Mouse (Mus musculus): ENCODE measurements around the gene Lhfpl5. TPM values are rescaled to one million over a fixed set of nuclear protein-coding genes. Genes with fewer than 3 reads are reported as not detected.

Lhfpl5 gene
- polyA plus RNA-seq (2015; fragmentation: Nextera tagmentation; extraction: Ambion mirVana) = 4.1 and 4.2 TPM in 2 replicates

- WGBS = 14% methylated on average over 49 of the region's 50 CpGs
- H3K36me3 ChIP-seq = no peaks in the 10 kb centered on the region
- H3K4me1 ChIP-seq (replicated peaks) = peaks cover 10% of the 10 kb centered on the region
- ATAC-seq = peak; percentile 91
- peak within 1 kb of the TSS; percentile 68 for H3K4me2 ChIP-seq (replicated peaks)
- H3K27me3 ChIP-seq = peaks cover 6% of the 10 kb centered on the region; the same call in 1 of the 2 replicates
- H3K9me3 ChIP-seq = no peaks in the 10 kb centered on the region
- no peak within 1 kb of the TSS for H3K27ac ChIP-seq
- peak within 1 kb of the TSS; percentile 57 for H3K9ac ChIP-seq (replicated peaks)
- H3K4me3 ChIP-seq (replicated peaks) = peak within 1 kb of the TSS; percentile 41
Measured at GRCm38 (mm10) chr17:28575244-28576125, at the start of gene Lhfpl5. TSS of gene Lhfpl5 (plus strand) at chr17:28575641.

GRCm38 (mm10) chr17:28527184-28528042, 48.0 kb upstream of the Lhfpl5 start:
- Histone ChIP-seq H3K4me3 (replicated peaks) (no peak overlapping the region), H3K9ac (replicated peaks) (no peak overlapping the region; the same call in 1 of the 2 replicates), H3K4me2 (replicated peaks) (0 out of 2 replicates have a peak overlapping the region, but pooled peaks have one; percentile 5), H3K27me3 (peaks cover 42% of the 10 kb centered on the region), H3K4me1 (replicated peaks) (peaks cover 17% of the 10 kb centered on the region), H3K27ac (no peak overlapping the region), H3K36me3 (no peaks in the 10 kb centered on the region), H3K9me3 (no peaks in the 10 kb centered on the region)
- ATAC-seq = peak; percentile 8; the same call in 1 of the 2 replicates
- 51% methylated on average over 12 of the region's 12 CpGs for WGBS

- no peaks in the 10 kb centered on the region for H3K36me3 ChIP-seq
- H3K27ac ChIP-seq = no peak overlapping the region
- H3K4me3 ChIP-seq (replicated peaks) = no peak overlapping the region
- H3K4me2 ChIP-seq (replicated peaks) = 0 out of 2 replicates have a peak overlapping the region, but pooled peaks have one; percentile 5
- peak; percentile 15; the same call in 1 of the 2 replicates for ATAC-seq
- H3K27me3 ChIP-seq = peaks cover 42% of the 10 kb centered on the region
- no peaks in the 10 kb centered on the region for H3K9me3 ChIP-seq
- no peak overlapping the region for H3K9ac ChIP-seq (replicated peaks)
- WGBS = 5% methylated on average over 6 of the region's 6 CpGs
- H3K4me1 ChIP-seq (replicated peaks) = peaks cover 17% of the 10 kb centered on the region
Measured at GRCm38 (mm10) chr17:28528043-28528351, 47.4 kb upstream of the Lhfpl5 start.

DNA sequence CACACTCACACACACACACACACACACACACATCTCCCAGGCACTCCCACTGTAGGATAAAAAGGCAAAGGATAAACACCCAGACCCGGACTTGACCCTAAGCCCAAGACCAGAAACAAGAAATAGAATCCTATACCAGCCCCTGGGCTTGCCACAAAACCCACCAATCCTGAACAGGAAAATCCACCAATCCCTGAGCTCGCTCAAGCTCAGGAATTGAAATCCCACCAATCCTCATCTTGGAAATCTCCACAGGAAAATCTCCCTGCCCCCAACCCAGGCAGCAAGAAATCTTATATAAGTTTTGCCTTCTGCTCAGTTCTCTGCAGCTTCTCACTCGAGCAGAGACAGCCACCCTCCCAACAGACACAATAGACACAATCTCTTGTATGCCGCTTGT, 46.3 kb upstream of the Lhfpl5 start:
- Histone ChIP-seq H3K4me3 (replicated peaks) (no peak overlapping the region), H3K36me3 (no peaks in the 10 kb centered on the region), H3K27me3 (peaks cover 36% of the 10 kb centered on the region), H3K9ac (replicated peaks) (no peak overlapping the region), H3K9me3 (no peaks in the 10 kb centered on the region), H3K4me1 (replicated peaks) (peaks cover 11% of the 10 kb centered on the region), H3K4me2 (replicated peaks) (no peak overlapping the region), H3K27ac (no peak overlapping the region)
- WGBS = 66% methylated on average over 4 of the region's 4 CpGs
- ATAC-seq = no peak

GRCm38 (mm10) chr17:28530506-28530905, 44.9 kb upstream of the Lhfpl5 start, which contains the start of gene Armc12:
TSS of gene Armc12 (plus strand) at chr17:28530806.
- H3K4me3 ChIP-seq (replicated peaks) = no peak within 1 kb of the TSS
- 84% methylated on average over 6 of the region's 6 CpGs for WGBS

DNA sequence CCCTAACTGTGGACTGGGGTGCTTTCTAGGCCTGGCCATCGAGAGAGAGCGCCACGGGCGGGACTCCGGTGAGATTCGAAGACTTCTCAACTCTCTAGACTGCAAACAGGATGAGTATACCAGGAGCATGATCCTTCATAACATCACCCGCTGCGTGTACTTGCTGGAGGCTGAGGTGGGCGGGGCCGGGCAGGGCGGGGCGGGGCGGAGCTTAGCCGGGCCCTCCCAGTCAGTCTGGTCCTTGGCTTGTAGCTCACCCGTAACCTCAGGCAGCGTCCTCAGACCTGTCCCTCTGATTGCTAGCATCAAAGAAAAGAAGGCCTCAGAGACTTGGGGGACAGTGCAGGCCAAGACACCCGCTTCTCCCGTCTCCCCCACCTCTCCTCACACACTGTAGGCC, 43.5 kb upstream of the Lhfpl5 start:
- peak overlapping the region; percentile 21; the same call in 1 of the 2 replicates for H3K4me2 ChIP-seq (replicated peaks)
- H3K36me3 ChIP-seq = no peaks in the 10 kb centered on the region
- peaks cover 27% of the 10 kb centered on the region for H3K27me3 ChIP-seq
- H3K4me3 ChIP-seq (replicated peaks) = no peak overlapping the region
- no peak overlapping the region; the same call in 1 of the 2 replicates for H3K9ac ChIP-seq (replicated peaks)
- no peak overlapping the region for H3K27ac ChIP-seq
- WGBS = 18% methylated on average over 18 of the region's 18 CpGs
- no peak for ATAC-seq
- peaks cover 11% of the 10 kb centered on the region for H3K4me1 ChIP-seq (replicated peaks)
- no peaks in the 10 kb centered on the region for H3K9me3 ChIP-seq

More at GRCm38 (mm10) chr17:28530506-28530905, 44.9 kb upstream of the Lhfpl5 start, which contains the start of gene Armc12:
- Histone ChIP-seq H3K4me2 (replicated peaks) (peak within 1 kb of the TSS; percentile 21; the same call in 1 of the 2 replicates), H3K27me3 (peaks cover 27% of the 10 kb centered on the region), H3K9ac (replicated peaks) (no peak within 1 kb of the TSS), H3K9me3 (no peaks in the 10 kb centered on the region), H3K27ac (no peak within 1 kb of the TSS), H3K36me3 (no peaks in the 10 kb centered on the region), H3K4me1 (replicated peaks) (peaks cover 11% of the 10 kb centered on the region)
- ATAC-seq = no peak

DNA sequence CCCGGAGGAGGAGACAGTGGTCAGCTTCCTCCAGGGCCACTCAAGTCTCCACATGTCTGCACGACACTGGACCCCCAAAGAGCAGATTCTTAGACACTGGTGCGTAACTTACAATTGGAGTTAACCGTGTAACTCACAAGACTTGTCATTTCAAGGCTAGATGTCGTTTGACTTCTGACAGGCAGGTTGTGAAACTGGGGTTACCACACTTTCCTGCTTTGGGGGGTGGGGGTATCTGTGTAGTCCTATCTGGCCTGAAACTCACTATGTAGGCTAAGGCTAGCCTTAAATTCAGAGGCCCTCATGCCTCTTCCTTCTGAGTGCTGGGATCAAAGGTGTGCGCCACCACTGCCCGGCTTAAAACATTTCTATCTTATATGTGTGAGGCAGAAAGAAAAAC, 42.9 kb upstream of the Lhfpl5 start:
- Histone ChIP-seq H3K4me1 (replicated peaks) (peaks cover 7% of the 10 kb centered on the region), H3K4me2 (replicated peaks) (no peak overlapping the region), H3K9ac (replicated peaks) (no peak overlapping the region), H3K4me3 (replicated peaks) (no peak overlapping the region), H3K27me3 (peaks cover 22% of the 10 kb centered on the region), H3K9me3 (no peaks in the 10 kb centered on the region), H3K36me3 (no peaks in the 10 kb centered on the region), H3K27ac (no peak overlapping the region)
- 85% methylated on average over 7 of the region's 7 CpGs for WGBS
- ATAC-seq = no peak

- Histone ChIP-seq H3K27ac (no peak overlapping the region), H3K4me1 (replicated peaks) (peaks cover 3% of the 10 kb centered on the region; the same call in 1 of the 2 replicates), H3K36me3 (no peaks in the 10 kb centered on the region), H3K9ac (replicated peaks) (no peak overlapping the region), H3K4me2 (replicated peaks) (no peak overlapping the region), H3K27me3 (peaks cover 20% of the 10 kb centered on the region), H3K4me3 (replicated peaks) (no peak overlapping the region), H3K9me3 (no peaks in the 10 kb centered on the region)
- 86% methylated on average over 13 of the region's 13 CpGs for WGBS
- ATAC-seq = no peak
Measured at GRCm38 (mm10) chr17:28533327-28533726, 42.1 kb upstream of the Lhfpl5 start.

DNA sequence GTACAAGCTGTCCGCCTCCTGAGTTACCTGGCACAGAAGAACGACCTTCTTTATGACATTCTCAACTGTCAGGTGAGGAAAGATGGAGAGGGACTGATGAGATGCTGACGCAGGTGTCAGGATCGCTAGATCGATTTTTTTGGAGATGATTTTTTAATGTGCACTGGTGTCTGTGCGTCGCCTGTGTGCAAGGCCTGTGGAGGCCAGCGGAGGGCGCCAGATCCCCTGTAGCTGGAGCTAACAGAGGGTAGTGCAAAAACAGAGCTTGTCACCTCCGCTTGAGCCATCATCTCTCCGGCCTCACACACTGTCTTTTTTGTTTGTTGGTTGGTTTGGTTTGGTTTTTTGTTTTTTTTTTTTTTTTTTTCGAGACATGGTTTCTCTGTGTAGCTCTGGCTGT, 37.6 kb upstream of the Lhfpl5 start:
- no peaks in the 10 kb centered on the region for H3K4me1 ChIP-seq (replicated peaks)
- ATAC-seq = no peak
- no peak overlapping the region for H3K27ac ChIP-seq
- no peak overlapping the region for H3K9ac ChIP-seq (replicated peaks)
- no peaks in the 10 kb centered on the region for H3K27me3 ChIP-seq
- H3K4me2 ChIP-seq (replicated peaks) = no peak overlapping the region
- H3K36me3 ChIP-seq = no peaks in the 10 kb centered on the region
- 46% methylated on average over 12 of the region's 12 CpGs for WGBS
- no peak overlapping the region for H3K4me3 ChIP-seq (replicated peaks)
- peaks cover 21% of the 10 kb centered on the region for H3K9me3 ChIP-seq

GRCm38 (mm10) chr17:28546925-28547324, 28.5 kb upstream of the Lhfpl5 start:
- no peak overlapping the region for H3K4me2 ChIP-seq (replicated peaks)
- peaks cover under 1% of the 10 kb centered on the region; the same call in 1 of the 2 replicates for H3K9me3 ChIP-seq
- no peaks in the 10 kb centered on the region for H3K4me1 ChIP-seq (replicated peaks)
- 0 out of 2 replicates have a peak, but pooled peaks cover 4% of the 10 kb centered on the region for H3K27me3 ChIP-seq
- WGBS = 91% methylated on average over 1 of the region's 1 CpGs
- no peak overlapping the region for H3K4me3 ChIP-seq (replicated peaks)
- ATAC-seq = no peak
- no peak overlapping the region for H3K9ac ChIP-seq (replicated peaks)
- H3K36me3 ChIP-seq = no peaks in the 10 kb centered on the region
- no peak overlapping the region for H3K27ac ChIP-seq

DNA sequence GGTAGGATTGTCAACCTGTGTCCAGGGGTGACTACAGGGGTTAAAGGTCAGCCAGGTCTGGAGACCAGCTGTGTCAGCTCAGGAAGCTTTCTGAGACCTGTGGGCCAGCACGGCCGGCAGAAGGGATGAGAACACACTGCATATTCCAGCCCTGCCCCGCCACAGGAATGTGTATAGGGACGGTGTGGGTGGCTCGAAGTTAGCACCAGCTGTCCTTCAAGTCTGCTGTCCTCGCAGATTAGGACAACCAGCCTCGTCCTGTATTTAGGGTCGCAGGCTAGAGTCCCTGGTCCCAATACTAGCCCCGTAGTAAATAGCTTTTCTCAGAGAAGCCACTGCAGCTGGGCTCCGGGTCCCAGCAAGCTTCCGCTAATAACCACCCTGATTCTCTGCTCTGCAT, 26.9 kb upstream of the Lhfpl5 start:
- Histone ChIP-seq H3K4me3 (replicated peaks) (no peak overlapping the region), H3K4me2 (replicated peaks) (no peak overlapping the region), H3K4me1 (replicated peaks) (0 out of 2 replicates have a peak, but pooled peaks cover 5% of the 10 kb centered on the region), H3K27ac (no peak overlapping the region), H3K9ac (replicated peaks) (no peak overlapping the region), H3K36me3 (no peaks in the 10 kb centered on the region), H3K27me3 (0 out of 2 replicates have a peak, but pooled peaks cover 4% of the 10 kb centered on the region), H3K9me3 (no peaks in the 10 kb centered on the region)
- 79% methylated on average over 11 of the region's 11 CpGs for WGBS
- no peak for ATAC-seq
